Mouse (Mus musculus) spleen, adult 12 weeks (tissue): ENCODE data around the gene Klhl23.

Source experiments
- DNase-seq: peaks from one replicate; pipeline ENCODE4 v3.0.0; 2022; ENCODE audit warnings: low spot score

Klhl23 gene

DNA sequence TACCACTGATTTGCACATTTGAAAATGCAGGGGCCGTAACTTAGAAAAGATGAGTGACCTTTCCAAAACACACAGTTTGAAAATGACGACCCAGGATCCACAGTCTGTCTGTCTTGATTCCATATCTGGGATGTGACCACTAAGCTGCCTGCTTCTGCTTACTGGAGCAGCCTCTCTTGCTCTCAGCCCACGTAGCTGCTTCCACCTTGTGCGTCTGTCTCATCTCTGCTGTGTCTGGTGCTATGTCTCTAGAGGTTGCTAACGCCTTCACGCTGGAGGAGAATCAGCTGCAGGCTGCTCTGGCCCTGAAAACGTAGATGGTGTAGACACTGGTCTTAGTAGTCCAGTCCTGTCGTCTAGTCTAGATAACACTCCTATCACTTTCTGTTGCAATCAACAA, 8.4 kb downstream of the Klhl23 start:
- DNase-seq: no peak

DNA sequence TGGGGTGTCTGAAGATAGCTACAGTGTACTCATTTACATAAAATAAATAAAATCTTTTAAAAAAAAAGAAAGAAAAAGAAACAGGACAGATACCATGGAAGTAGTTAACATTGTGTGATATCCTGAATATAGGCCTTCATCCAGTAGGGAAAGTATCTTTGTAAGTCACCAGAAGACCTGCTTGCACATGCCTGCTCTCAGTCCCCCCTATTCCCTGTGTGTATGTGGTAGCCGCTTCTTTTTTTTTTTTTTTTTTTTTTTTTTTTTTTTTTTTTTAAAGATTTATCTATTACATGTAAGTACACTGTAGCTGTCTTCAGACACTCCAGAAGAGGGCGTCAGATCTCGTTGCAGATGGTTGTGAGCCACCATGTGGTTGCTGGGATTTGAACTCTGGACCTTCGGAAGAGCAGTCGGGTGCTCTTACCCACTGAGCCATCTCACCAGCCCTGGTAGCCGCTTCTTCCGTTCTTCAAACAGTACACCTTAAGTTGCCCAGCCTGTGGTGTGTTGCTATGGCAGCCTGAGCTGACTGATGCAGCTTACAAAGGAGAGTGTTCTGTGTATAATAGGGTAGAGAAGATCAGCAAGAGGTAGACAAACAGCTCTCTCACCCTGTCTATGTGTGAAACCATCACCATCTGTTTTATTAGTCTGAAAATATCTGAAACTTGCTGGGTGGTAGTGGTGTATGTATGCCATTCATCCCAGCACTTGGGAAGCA, 15.7 kb downstream of the Klhl23 start:
- DNase-seq: no peak

DNA sequence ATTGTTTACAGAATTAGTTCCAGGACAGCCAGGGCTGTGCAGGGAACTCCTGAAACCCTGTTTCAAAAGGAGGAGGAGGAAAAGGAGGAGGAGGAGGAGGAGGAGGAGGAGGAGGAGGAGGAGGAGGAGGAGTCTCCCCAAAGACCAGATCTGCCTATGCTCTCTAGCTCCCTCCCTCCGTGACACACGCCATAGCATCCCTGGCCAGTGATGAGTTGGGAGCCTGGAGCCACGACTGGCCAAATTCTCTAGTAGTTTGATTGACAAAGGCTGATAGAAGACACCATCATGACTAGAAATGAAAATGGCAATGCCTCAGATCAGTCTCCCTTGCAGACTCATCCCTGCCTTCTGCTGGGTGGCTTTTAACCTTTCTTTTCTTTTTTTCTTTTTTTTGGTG, 16.3 kb downstream of the Klhl23 start:
- DNase-seq: no peak

DNA sequence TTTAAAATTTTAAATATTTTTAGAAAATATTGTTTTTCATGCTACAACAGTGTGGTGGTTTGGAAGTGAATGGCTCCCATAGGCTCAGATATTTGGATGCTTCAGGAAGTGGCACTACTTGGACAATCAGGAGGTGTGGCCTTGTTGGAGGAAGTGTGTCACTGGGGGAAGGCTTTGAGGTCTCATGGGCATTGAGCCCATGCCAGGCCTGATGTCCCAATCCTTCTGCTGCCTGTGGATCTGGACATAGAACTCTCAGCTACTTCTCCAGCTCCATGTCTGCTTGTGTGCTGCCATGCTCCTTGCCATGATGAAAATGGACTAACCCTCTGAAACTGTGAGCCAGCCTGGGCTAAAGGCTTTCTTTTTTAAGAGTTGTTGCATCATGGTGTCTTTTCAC, 17.0 kb downstream of the Klhl23 start:
- DNase-seq: no peak

DNA sequence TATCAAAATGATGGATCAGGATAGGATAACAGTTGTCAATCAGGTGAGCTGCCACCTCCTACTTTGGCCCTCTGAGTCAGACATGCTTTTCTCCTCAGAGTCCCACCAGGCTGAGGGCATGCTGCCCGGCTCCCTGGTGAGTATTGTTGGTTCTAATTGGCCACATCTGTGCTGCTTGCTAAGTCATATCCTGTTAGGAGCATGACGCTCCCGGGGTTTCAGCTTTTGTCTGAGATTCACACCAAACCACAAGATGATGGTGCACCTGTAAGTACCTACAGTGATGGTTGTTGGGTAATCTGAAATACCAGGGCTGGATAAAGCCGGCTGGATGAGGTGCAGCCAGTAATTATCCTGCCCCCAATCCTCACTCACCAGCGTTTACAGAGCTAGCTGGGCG, 18.5 kb downstream of the Klhl23 start:
- DNase-seq: no peak

DNA sequence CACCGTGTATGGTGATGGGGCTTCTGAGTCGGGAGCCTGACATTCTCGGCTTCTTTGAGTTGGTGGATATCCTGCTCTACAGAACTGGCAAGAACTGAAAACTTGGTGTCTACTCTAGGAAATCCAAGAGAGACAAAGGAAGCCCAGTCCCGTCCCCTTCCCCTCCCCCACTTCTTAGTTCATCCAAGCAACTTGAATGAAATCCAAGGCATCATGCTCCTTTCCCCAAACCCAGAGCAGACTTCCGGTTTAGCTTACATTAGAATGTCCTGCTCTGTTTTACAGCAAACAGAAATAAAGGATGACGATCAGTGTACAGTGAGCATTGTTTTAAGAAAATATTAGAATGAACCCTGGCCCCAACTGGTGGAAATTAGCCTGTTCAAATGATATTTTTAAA, 27.5 kb downstream of the Klhl23 start:
- no peak for DNase-seq

DNA sequence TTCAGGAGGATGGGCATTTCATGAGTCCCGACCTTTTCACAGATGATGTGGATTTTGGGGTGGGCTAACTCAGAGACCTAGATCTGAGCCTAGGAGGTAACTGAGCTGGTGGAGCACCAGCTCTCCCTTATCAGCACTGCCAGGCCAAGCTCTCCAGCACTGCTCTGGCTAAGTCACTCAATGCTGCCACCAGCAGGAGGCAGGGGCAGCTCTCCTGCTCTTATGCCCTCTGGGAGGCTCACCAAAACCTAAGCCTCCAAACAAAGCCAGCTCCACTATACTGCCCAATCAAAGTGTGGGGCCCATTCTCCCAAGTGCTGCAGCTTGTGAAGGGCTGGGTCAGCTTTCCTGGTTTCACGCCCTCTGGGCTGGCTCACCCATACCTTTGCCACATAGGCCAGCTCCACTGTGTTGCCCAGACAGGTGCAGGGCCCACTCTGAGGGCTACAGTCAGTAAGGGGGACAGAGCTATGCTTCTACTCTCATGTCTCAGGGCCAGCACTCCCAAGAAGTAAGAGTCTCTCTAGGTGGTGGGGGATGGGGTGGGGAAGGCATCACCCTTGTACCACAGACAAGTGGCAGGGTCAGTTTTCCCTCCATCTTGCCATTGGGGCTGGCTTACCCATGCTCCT, 29.8 kb downstream of the Klhl23 start:
- no peak for DNase-seq

DNA sequence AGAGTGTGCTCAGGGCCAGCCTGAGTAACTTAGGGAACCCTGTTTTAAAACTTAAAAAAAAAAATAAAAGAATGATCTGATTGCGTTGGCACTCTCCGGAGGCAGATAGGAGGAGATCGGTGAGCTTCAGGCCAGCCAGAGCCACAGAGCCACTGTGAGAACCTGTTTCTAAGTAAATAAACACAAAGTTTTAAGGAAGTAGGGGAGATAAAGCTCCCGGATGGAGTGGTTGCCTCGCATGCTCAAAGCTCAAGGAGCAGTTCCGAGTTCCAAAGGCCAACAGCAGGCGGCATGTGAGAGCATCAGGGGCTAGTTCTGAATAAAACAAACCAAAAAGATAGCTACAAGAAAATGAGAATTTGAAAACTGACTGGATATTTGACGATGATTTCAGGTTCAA, 34.6 kb downstream of the Klhl23 start:
- DNase-seq: no peak

DNA sequence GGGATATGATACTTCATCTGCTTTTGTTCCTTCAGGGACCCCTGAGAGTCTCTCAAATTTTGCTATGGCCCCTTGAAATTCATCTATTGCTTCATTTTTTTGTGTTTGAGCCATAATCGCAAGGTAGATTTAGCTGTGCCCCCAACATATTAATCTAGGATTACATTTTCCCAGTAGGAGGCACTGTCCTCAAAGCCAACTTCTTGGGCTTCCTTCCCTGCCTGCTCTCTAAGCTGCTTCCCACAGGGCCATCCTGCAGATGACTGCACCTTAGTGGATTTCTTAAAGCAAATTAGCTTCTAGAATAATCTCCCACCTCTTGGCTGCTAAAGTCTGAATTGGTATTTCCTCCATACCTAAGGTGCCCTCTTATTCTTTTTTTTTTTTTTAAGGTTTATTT, 36.1 kb downstream of the Klhl23 start:
- no peak for DNase-seq

DNA sequence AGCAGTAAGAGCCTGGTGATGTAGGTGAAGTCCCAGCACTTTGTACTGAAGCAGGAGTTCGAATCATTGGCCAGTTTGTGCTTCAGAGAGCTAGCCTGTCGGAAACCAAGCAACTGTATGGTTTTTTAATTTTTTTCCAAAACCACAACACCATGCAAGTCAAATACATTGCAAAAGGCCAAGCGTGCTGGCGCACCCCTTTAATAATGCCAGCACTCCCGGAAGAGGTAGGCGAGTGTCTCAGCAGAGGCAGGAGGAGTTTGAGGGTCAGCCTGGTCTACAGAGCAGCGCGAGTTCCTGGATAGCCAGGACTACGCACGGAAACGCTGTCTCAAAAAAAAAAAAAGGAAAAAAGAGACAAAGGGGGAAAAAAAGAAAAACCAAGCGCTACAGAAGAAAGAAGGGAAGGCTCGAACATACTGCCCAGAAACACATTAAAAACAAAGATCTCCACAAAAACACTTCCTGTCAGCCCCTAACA, 39.3 kb downstream of the Klhl23 start:
- peak; percentile 32 for DNase-seq

DNA sequence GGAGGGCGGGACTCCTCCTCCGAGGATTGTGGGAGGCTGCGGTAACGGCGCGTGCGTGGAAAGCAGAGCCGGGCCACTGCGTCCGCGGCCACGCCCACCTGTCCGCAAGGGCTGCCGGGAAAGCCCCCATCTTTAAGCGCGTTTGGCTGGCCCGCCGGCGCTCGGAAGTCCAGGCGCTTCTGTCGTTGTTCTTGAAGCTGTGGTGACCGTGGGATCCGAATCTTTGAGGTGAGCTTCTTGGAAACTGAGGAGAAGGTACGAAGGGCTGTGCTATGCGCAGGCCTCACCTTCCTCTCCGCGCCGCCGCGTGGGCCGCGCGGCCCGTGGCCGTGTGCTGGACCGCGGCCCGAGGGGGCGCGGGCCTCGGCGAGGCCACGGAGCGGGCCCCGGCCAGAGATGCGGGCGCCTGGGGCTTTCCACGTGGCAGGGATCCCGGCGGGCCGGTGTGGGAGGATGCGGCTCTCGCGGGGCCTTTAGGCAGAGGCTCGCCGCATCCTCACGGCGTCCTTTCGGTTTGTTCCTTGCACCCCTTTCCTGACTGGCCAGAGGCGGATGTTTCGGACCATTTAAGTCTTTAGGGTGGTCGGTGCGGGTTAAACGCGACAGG, 39.8 kb downstream of the Klhl23 start, which contains the start of gene Ssb:
Gene Ssb (plus strand): TSS at position 78 of the 607 bp plus-strand sequence.
- DNase-seq: peak; percentile 87

DNA sequence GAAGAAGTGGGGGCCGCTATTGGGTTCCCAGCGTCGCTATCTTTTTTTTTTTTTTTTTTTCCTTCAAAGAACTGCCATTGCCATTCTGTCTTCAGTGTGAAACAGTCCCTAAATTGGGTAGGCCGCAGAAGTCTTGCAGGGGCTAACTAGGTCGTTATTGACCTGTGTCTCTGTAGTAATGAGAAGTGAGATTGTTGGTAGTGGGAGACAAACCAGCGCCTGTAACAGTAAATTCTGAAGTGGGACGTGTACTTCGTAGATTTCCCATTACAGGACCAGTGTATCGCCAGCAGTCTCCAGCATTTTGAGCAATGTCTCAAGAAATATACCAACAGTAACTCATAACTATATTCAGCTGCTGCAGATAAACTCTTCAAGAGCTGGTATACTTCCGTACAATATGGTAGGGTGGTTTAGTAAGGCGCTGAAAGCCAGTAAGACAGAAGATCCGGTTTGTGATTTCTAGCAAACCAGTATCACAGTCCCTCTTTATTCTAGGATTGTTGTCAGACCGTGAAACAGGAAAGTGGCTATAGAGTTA, 40.4 kb downstream of the Klhl23 start:
- DNase-seq: no peak

DNA sequence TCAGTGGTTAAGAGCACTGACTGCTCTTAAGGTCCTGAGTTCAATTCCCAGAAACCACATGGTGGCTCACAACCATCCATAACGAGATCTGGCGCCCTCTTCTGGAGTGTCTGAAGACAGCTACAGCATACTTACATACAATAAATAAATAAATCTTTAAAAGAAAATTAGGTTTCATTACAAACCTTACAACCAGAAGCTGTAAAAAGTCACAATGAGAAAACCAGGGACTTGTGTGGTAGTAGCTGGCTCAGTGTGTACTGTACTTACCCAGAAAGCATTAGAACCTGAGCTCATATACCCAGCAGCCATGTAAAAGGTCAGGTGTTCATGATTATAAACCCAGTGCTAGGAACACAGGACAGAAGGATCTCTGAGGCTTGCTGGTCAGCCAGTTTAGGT, 62.2 kb downstream of the Klhl23 start:
- DNase-seq: no peak

DNA sequence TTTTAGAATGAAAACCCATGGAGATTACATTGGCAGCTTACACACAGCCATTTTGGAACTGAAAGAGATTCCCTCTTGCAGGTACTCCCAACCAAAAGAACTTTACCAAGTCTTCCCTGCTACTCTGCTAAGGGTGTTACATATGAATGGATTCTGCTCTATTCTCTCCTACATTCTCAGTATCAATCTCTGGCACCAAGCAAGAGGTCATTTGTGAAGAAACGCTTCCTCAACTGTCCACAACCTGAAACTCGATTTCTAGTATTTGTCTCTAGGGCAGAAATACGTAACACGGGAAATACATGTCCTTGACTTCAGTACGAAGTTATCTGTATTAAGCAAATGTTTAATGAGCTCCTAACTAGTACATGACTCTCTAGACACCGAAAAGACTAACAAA, 62.8 kb downstream of the Klhl23 start:
- DNase-seq: no peak

DNA sequence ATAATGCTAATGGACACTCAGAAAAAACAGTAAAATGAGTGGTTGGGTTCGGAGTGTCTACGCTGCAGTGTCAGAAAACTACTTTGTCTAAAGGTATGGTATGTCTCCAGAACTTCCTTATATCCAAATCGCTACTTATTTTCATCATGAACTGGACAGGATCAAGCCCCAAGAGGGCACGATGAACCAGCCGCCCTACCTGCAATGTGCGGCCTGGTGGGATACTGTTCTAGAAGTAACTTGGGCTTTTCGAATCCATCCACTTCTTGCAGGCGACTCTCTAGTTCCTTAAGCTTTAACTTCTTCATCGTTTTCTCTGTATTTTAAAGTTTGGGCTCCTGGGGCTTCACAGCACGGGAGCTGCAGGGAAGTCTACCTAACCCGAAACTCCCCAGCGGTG, 63.3 kb downstream of the Klhl23 start:
- DNase-seq: peak; percentile 15

DNA sequence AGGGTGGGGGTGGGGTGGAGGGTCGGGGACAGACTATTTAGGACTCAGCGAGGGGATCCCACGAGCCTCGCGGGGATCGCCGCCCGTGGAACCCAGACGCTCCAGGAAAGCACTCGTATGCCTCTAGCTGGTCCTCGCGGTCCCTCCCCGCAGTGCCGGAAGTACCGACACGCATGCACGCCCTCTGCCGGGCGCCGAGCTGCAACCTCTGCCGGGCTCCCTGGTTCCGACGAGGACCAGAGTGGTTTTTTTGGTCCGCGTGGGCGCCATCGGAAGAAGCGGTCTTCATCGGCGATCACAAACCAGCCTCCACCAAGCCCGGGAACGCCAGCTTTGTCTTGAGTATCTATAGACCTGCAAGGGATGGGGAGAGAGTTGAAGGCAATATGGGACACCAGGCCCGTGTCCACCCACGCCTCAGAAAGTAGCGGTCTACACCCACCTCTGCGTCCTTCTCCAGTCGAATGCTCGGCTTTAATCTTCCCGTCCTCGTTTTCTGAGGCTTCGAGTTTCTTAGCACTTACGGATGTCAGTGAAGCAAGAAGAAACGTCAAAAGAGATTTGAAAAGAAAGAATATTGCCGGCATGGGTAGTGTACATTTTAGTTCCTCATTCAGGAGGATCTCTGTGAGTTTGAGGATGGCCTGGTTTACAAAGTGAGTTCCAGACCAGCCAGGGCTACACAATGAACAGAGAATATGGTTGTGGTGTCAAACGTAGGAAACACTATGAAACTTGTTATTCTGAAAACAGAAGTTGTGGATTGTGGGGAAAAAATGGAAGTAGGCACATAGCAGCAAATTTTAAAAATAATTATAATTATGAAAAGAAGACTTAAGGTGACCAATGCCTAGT, 63.9 kb downstream of the Klhl23 start, which contains the start of gene Mettl5:
Gene Mettl5 (minus strand): TSS at position 165 of the 855 bp plus-strand sequence.
- peak; percentile 83 for DNase-seq
